Mouse (Mus musculus) G1E (cell line): Measurements from ENCODE around the gene Ehmt1.

Source experiments
- CTCF ChIP-seq: IDR thresholded peaks from 2 replicates; pipeline ENCODE4 v1.5.1; 2012; ENCODE audit warnings: low read depth, low read length, inconsistent platforms, mixed read lengths
- GATA1 ChIP-seq: IDR thresholded peaks from 2 replicates; pipeline ENCODE4 v1.6.1; 2012; ENCODE audit warnings: borderline replicate concordance, low read length, inconsistent platforms, mixed read lengths
- GATA2 ChIP-seq: IDR thresholded peaks from 2 replicates; pipeline ENCODE4 v1.6.1; 2012; ENCODE audit warnings: low read depth, low read length, inconsistent platforms, borderline replicate concordance
- POLR2AphosphoS5 ChIP-seq: IDR thresholded peaks from 2 replicates; pipeline ENCODE4 v1.6.1; 2012; ENCODE audit warnings: low read depth, low read length, inconsistent platforms; ENCODE audit not compliant: insufficient replicate concordance

- TF ChIP-seq CTCF (no peak), GATA1 (no peak), POLR2AphosphoS5 (no peak), GATA2 (no peak)
Measured at GRCm38 (mm10) chr2:24863010-24863409, 56.4 kb downstream of the Ehmt1 start.
